Comparison of ENCODE assay signal across 19 mouse cellular contexts in the genomic region with DNA sequence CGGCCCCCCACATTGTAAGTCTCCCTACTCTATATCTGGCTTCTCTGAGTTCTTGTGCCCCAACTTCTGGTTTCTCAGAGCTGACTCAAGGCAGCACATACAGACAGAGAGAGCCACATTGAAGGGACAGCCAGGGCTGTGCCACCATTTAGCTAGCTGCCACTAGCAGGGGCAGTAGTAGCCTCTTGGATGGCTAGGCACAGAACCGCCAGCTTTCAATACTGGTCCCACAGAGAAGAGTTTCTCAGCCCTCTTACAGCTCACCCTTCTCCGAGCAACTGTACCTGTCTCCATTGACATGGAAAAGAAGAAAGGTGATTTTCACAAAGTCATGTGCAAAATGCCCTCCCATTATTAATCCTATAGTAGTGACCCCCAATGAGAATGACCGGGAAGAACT. TPM values are rescaled to one million over a fixed set of nuclear protein-coding genes. Genes with fewer than 3 reads are reported as not detected.
A peak's percentile ranks its signal among the peaks of the same experiment; 100 is the strongest.
DNase-seq lines count a peak whose midpoint lies in the region; ATAC-seq and TF ChIP-seq lines count a peak whose summit lies in the region.
"Had no signal": no experiment of that assay in that cellular context is flagged by ENCODE, and none has a peak within 500 bp of the region (broad histone marks: within the 10 kb centered on the region; RNA-seq: fewer than 3 reads in every experiment).

No protein-coding gene starts in this region.

- no peak overlapping the region for H3K4me2 ChIP-seq in midbrain, embryonic 12.5 days (replicated peaks)
- no peak overlapping the region for H3K4me2 ChIP-seq in midbrain, postnatal 0 days (ENCODE audit: low read depth, low read length, poor library complexity, severe bottlenecking)
- H3K4me2 ChIP-seq in forebrain, embryonic 16.5 days (ENCODE audit: low read length): no peak overlapping the region
- H3K4me2 ChIP-seq in hindbrain, embryonic 15.5 days: no peak overlapping the region
- no peak overlapping the region; the same call in 1 of the 2 replicates for H3K4me2 ChIP-seq in neural tube, embryonic 14.5 days (ENCODE audit: low read depth, low read length)
- H3K4me2 ChIP-seq: heart, embryonic 15.5 days had no signal

- intact Hi-C loops in heart, postnatal 36 days (cut with DNase I): no loop called here

- H3K36me3 ChIP-seq in midbrain, embryonic 12.5 days: no peaks in the 10 kb centered on the region
- no peaks in the 10 kb centered on the region for H3K36me3 ChIP-seq in midbrain, postnatal 0 days (ENCODE audit: insufficient read depth, low read length)
- no peaks in the 10 kb centered on the region for H3K36me3 ChIP-seq in forebrain, embryonic 16.5 days (ENCODE audit: control insufficient read depth, insufficient read depth)
- no peaks in the 10 kb centered on the region for H3K36me3 ChIP-seq in hindbrain, embryonic 15.5 days
- no peaks in the 10 kb centered on the region for H3K36me3 ChIP-seq in neural tube, embryonic 14.5 days (ENCODE audit: control insufficient read depth, insufficient read depth, low read length)
- H3K36me3 ChIP-seq: heart, embryonic 15.5 days had no signal

- H3K9me3 ChIP-seq in midbrain, embryonic 12.5 days: no peaks in the 10 kb centered on the region
- H3K9me3 ChIP-seq in midbrain, postnatal 0 days (ENCODE audit: low read length): no peaks in the 10 kb centered on the region
- H3K9me3 ChIP-seq in forebrain, embryonic 16.5 days (ENCODE audit: control insufficient read depth, low read length): no peaks in the 10 kb centered on the region
- H3K9me3 ChIP-seq in hindbrain, embryonic 15.5 days: no peaks in the 10 kb centered on the region
- no peaks in the 10 kb centered on the region for H3K9me3 ChIP-seq in neural tube, embryonic 14.5 days (ENCODE audit: control insufficient read depth, low read length)
- H3K9me3 ChIP-seq: heart, embryonic 15.5 days had no signal

- no peak for DNase-seq in midbrain, postnatal 0 days (ENCODE audit: low spot score)
- DNase-seq in urinary bladder, adult 18-20 months (ENCODE audit: low spot score in 2 of 2): no peak
- no peak for DNase-seq in heart, postnatal 36 days
- DNase-seq: cerebellum, adult 8-10 months; gastrocnemius, postnatal 36 days; kidney, adult 18-20 months; kidney, postnatal 10 days had no signal

- WGBS in midbrain, embryonic 12.5 days: 87% methylated on average over 4 of the region's 4 CpGs
- 86% methylated on average over 4 of the region's 4 CpGs for WGBS in midbrain, postnatal 0 days
- WGBS in forebrain, embryonic 16.5 days: 88% methylated on average over 4 of the region's 4 CpGs
- 80% methylated on average over 4 of the region's 4 CpGs for WGBS in hindbrain, embryonic 15.5 days
- 76% methylated on average over 4 of the region's 4 CpGs for WGBS in neural tube, embryonic 14.5 days

- peak overlapping the region; percentile 64; the same call in 1 of the 2 replicates for H3K27ac ChIP-seq in midbrain, embryonic 12.5 days (replicated peaks)
- H3K27ac ChIP-seq in midbrain, postnatal 0 days (ENCODE audit: low read depth, low read length): no peak overlapping the region
- peak overlapping the region; percentile 71 for H3K27ac ChIP-seq in forebrain, embryonic 16.5 days (ENCODE audit: low read length)
- H3K27ac ChIP-seq in hindbrain, embryonic 15.5 days (replicated peaks): peak overlapping the region; percentile 74; the same call in 1 of the 2 replicates
- peak overlapping the region; percentile 49; the same call in 1 of the 2 replicates for H3K27ac ChIP-seq in neural tube, embryonic 14.5 days (ENCODE audit: low read depth, low read length)
- H3K27ac ChIP-seq: heart, embryonic 15.5 days; liver, embryonic 14.5 days; stomach, postnatal 0 days had no signal

- no peak overlapping the region for H3K4me3 ChIP-seq in midbrain, embryonic 12.5 days
- H3K4me3 ChIP-seq in midbrain, postnatal 0 days (ENCODE audit: low read depth, low read length): no peak overlapping the region
- H3K4me3 ChIP-seq in forebrain, embryonic 16.5 days (replicated peaks; ENCODE audit: low read length): no peak overlapping the region
- H3K4me3 ChIP-seq in hindbrain, embryonic 15.5 days: no peak overlapping the region
- H3K4me3 ChIP-seq in neural tube, embryonic 14.5 days (ENCODE audit: low read depth, low read length): no peak overlapping the region
- H3K4me3 ChIP-seq: heart, embryonic 15.5 days had no signal

- peaks cover 23% of the 10 kb centered on the region for H3K4me1 ChIP-seq in midbrain, embryonic 12.5 days
- no peaks in the 10 kb centered on the region; the same call in 1 of the 2 replicates for H3K4me1 ChIP-seq in midbrain, postnatal 0 days (ENCODE audit: insufficient read depth, low read length)
- H3K4me1 ChIP-seq in forebrain, embryonic 16.5 days (replicated peaks; ENCODE audit: control insufficient read depth, insufficient read depth, low read length): peaks cover 17% of the 10 kb centered on the region
- peaks cover 22% of the 10 kb centered on the region for H3K4me1 ChIP-seq in hindbrain, embryonic 15.5 days (replicated peaks)
- H3K4me1 ChIP-seq in neural tube, embryonic 14.5 days (ENCODE audit: control insufficient read depth, insufficient read depth, low read length): peaks cover 19% of the 10 kb centered on the region; the same call in 1 of the 2 replicates

- no peak overlapping the region for H3K9ac ChIP-seq in midbrain, embryonic 12.5 days (replicated peaks)
- H3K9ac ChIP-seq in midbrain, postnatal 0 days (replicated peaks; ENCODE audit: low read length, poor library complexity, severe bottlenecking): no peak overlapping the region
- H3K9ac ChIP-seq in forebrain, embryonic 16.5 days (replicated peaks; ENCODE audit: low read depth, low read length): no peak overlapping the region
- H3K9ac ChIP-seq in hindbrain, embryonic 15.5 days: no peak overlapping the region
- no peak overlapping the region for H3K9ac ChIP-seq in neural tube, embryonic 14.5 days (replicated peaks; ENCODE audit: low read depth, low read length)
- H3K9ac ChIP-seq: heart, embryonic 15.5 days; liver, embryonic 14.5 days had no signal

- no peaks in the 10 kb centered on the region for H3K27me3 ChIP-seq in midbrain, embryonic 12.5 days
- H3K27me3 ChIP-seq in midbrain, postnatal 0 days (ENCODE audit: insufficient read depth, low read length): no peaks in the 10 kb centered on the region
- H3K27me3 ChIP-seq in forebrain, embryonic 16.5 days (replicated peaks; ENCODE audit: control insufficient read depth, insufficient read depth, low read length): no peaks in the 10 kb centered on the region
- no peaks in the 10 kb centered on the region for H3K27me3 ChIP-seq in hindbrain, embryonic 15.5 days
- H3K27me3 ChIP-seq in neural tube, embryonic 14.5 days (ENCODE audit: control insufficient read depth, insufficient read depth, low read length): no peaks in the 10 kb centered on the region

- ATAC-seq in midbrain, embryonic 12.5 days (ENCODE audit: low FRiP score, low read depth): no peak
- no peak for ATAC-seq in midbrain, postnatal 0 days (ENCODE audit: low FRiP score)
- ATAC-seq in forebrain, embryonic 16.5 days: 0 out of 2 replicates have a peak, but pooled peaks have one; percentile 19
- ATAC-seq in hindbrain, embryonic 15.5 days (ENCODE audit: low FRiP score, low read depth): no peak
- no peak for ATAC-seq in neural tube, embryonic 14.5 days (ENCODE audit: low read depth)

- TF ChIP-seq CTCF in midbrain, postnatal 0 days (IDR thresholded peaks at IDR 0.05): no peak

RNA-seq across cellular contexts. Expression of gene C2cd4b, which starts 35.4 kb away (rescaled TPM):
- 0.31 and 0.32 TPM in 2 replicates for polyA plus RNA-seq in midbrain, embryonic 12.5 days (2016; fragmentation: Nextera tagmentation; extraction: Ambion mirVana)
- total RNA-seq in midbrain, postnatal 0 days (2014; rRNA removed): 4.2 and 5.1 TPM in 2 replicates
- polyA plus RNA-seq in midbrain, postnatal 0 days (2015; fragmentation: Nextera tagmentation; extraction: Ambion mirVana): 3.0 and 3.2 TPM in 2 replicates
- 0.26 and 0.30 TPM in 2 replicates for polyA plus RNA-seq in forebrain, embryonic 16.5 days (2015; fragmentation: Nextera tagmentation; extraction: Ambion mirVana)
- polyA plus RNA-seq in hindbrain, embryonic 15.5 days (2015; fragmentation: Nextera tagmentation; extraction: Ambion mirVana): 0.85 and 1.2 TPM in 2 replicates
- 1.6 and 1.9 TPM in 2 replicates for polyA plus RNA-seq in neural tube, embryonic 14.5 days (2014; fragmentation: Nextera tagmentation; extraction: Ambion mirVana)
- total RNA-seq in heart, postnatal 36 days (2021): 1 to 10 TPM; 1.2 to 1.4 TPM
- total RNA-seq: gastrocnemius, postnatal 36 days; megakaryocyte progenitor cell, adult 5-6 weeks had no signal
- polyA plus RNA-seq: embryonic facial prominence, embryonic 11.5 days; liver, embryonic 14.5 days had no signal

RNA-seq across cellular contexts. Expression of gene C2cd4a, which starts 37.5 kb away (rescaled TPM):
- 0.17 TPM in 1 of 2 replicates, not detected in the other for polyA plus RNA-seq in midbrain, embryonic 12.5 days (2016; fragmentation: Nextera tagmentation; extraction: Ambion mirVana)
- 0.71 and 0.99 TPM in 2 replicates for total RNA-seq in midbrain, postnatal 0 days (2014; rRNA removed)
- polyA plus RNA-seq in midbrain, postnatal 0 days (2015; fragmentation: Nextera tagmentation; extraction: Ambion mirVana): 0.68 and 0.70 TPM in 2 replicates
- not detected in 2 replicates for polyA plus RNA-seq in forebrain, embryonic 16.5 days (2015; fragmentation: Nextera tagmentation; extraction: Ambion mirVana)
- polyA plus RNA-seq in hindbrain, embryonic 15.5 days (2015; fragmentation: Nextera tagmentation; extraction: Ambion mirVana): 0.71 and 0.80 TPM in 2 replicates
- polyA plus RNA-seq in neural tube, embryonic 14.5 days (2014; fragmentation: Nextera tagmentation; extraction: Ambion mirVana): 0.57 and 0.63 TPM in 2 replicates
- total RNA-seq in heart, postnatal 36 days (2021): not detected
- total RNA-seq: adrenal gland, adult 18-20 months; heart, adult 8-10 months; left cerebral cortex, postnatal 25 days; megakaryocyte progenitor cell, adult 5-6 weeks had no signal
- polyA plus RNA-seq: embryonic facial prominence, embryonic 11.5 days had no signal

RNA-seq across cellular contexts. Expression of gene Vps13c, which starts 45.5 kb away (rescaled TPM):
- 7.8 and 10.4 TPM in 2 replicates for polyA plus RNA-seq in midbrain, embryonic 12.5 days (2016; fragmentation: Nextera tagmentation; extraction: Ambion mirVana)
- total RNA-seq in midbrain, postnatal 0 days (2014; rRNA removed): 31.5 and 42.8 TPM in 2 replicates
- 6.8 and 8.4 TPM in 2 replicates for polyA plus RNA-seq in midbrain, postnatal 0 days (2015; fragmentation: Nextera tagmentation; extraction: Ambion mirVana)
- polyA plus RNA-seq in forebrain, embryonic 16.5 days (2015; fragmentation: Nextera tagmentation; extraction: Ambion mirVana): 8.2 and 8.6 TPM in 2 replicates
- 7.7 and 9.4 TPM in 2 replicates for polyA plus RNA-seq in hindbrain, embryonic 15.5 days (2015; fragmentation: Nextera tagmentation; extraction: Ambion mirVana)
- polyA plus RNA-seq in neural tube, embryonic 14.5 days (2014; fragmentation: Nextera tagmentation; extraction: Ambion mirVana): 11.0 and 16.5 TPM in 2 replicates
- total RNA-seq in heart, postnatal 36 days (2021): 10 to 100 TPM; 48.0 to 48.6 TPM
